Mouse (Mus musculus) G1E (cell line): ENCODE measurements around the gene Amelx. TPM values are rescaled to one million over a fixed set of nuclear protein-coding genes. Genes with fewer than 3 reads are reported as not detected.

Experiments used
- ATAC-seq: 2 replicates; pipeline ENCODE4 v1.8.0; 2016; ENCODE audit warnings: mild to moderate bottlenecking; ENCODE audit not compliant: insufficient number of reproducible peaks, poor library complexity, low FRiP score, severe bottlenecking; ENCODE audit errors: extremely low read depth
- DNase-seq: peaks from one replicate; pipeline ENCODE4 v3.0.0; 2012; ENCODE audit warnings: low spot score
- H3K27me3 ChIP-seq: 2 replicates; pipeline ENCODE4 v1.6.1; 2012; ENCODE audit warnings: mild to moderate bottlenecking, low read length, inconsistent platforms; ENCODE audit not compliant: insufficient read depth
- H3K36me3 ChIP-seq: replicated peaks from 2 replicates; pipeline ENCODE3; 2012; ENCODE audit warnings: mild to moderate bottlenecking, inconsistent platforms
- H3K4me1 ChIP-seq: 2 replicates; pipeline ENCODE4 v1.6.1; 2012; ENCODE audit warnings: low read depth, low read length, inconsistent platforms, mixed read lengths; ENCODE audit not compliant: insufficient read depth
- H3K4me3 ChIP-seq: 2 replicates; pipeline ENCODE4 v1.5.1; 2012; ENCODE audit warnings: low read depth, mild to moderate bottlenecking, inconsistent platforms, low read length, moderate library complexity, mixed read lengths
- H3K9me3 ChIP-seq: replicated peaks from 2 replicates; pipeline ENCODE4 v1.6.1; 2012; ENCODE audit warnings: inconsistent platforms
- CTCF ChIP-seq: IDR thresholded peaks from 2 replicates; pipeline ENCODE4 v1.5.1; 2012; ENCODE audit warnings: low read depth, low read length, inconsistent platforms, mixed read lengths
- GATA1 ChIP-seq: IDR thresholded peaks from 2 replicates; pipeline ENCODE4 v1.6.1; 2012; ENCODE audit warnings: borderline replicate concordance, low read length, inconsistent platforms, mixed read lengths
- GATA2 ChIP-seq: IDR thresholded peaks from 2 replicates; pipeline ENCODE4 v1.6.1; 2012; ENCODE audit warnings: low read depth, low read length, inconsistent platforms, borderline replicate concordance
- POLR2AphosphoS5 ChIP-seq: IDR thresholded peaks from 2 replicates; pipeline ENCODE4 v1.6.1; 2012; ENCODE audit warnings: low read depth, low read length, inconsistent platforms; ENCODE audit not compliant: insufficient replicate concordance
- TAL1 ChIP-seq: conservative IDR thresholded peaks from 2 replicates; pipeline ENCODE4 v1.6.1; 2012; ENCODE audit warnings: low read depth, low read length, inconsistent platforms, mixed read lengths
- polyA plus RNA-seq: library from polyadenylated mRNA; stranded (reverse); fragments of >175 nt; gene quantifications from 2 replicates; pipeline ENCODE4 v1.2.3, GENCODE M21; 2012
- total RNA-seq, 2 experiments: library from RNA; stranded (forward) in 1 of 2; stranded (reverse) in 1 of 2; fragments of 200-1000 nt in 1 of 2; fragments of >200 nt in 1 of 2; fragmentation: Nextera tagmentation in 1 of 2; gene quantifications; 2 replicates each; pipeline ENCODE4 v1.2.3; 2014 to 2017

The Amelx gene
- total and polyA plus RNA-seq, 3 experiments = not detected

DNA sequence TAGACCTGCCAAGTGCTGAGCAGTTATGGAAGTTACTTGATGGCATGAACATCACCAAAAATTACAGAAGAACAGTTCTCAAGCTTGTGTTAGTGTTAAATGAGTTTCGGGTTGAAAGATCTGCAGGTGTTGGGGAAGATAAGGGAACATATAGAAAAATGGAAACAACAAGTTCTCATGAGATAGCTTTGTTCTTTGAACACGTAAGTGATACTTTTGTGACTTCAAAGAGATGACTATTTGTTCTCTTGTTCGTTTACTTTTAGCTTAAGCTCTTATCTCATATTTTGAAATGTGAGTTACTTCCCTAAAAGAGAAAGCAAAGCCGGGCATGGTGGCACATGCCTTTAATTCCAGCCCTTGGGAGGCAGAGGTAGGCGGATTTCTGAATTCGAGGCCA is 28.6 kb downstream of the Amelx start:
- Histone ChIP-seq H3K9me3 (no peaks in the 10 kb centered on the region), H3K27me3 (no peaks in the 10 kb centered on the region), H3K4me3 (no peak overlapping the region), H3K36me3 (no peaks in the 10 kb centered on the region), H3K4me1 (peaks cover 5% of the 10 kb centered on the region; the same call in 1 of the 2 replicates)
- ATAC-seq = peak; percentile 93
- DNase-seq = peak; percentile 12
- TF ChIP-seq TAL1 = peak; percentile 72
- TF ChIP-seq GATA1 = no peak

DNA sequence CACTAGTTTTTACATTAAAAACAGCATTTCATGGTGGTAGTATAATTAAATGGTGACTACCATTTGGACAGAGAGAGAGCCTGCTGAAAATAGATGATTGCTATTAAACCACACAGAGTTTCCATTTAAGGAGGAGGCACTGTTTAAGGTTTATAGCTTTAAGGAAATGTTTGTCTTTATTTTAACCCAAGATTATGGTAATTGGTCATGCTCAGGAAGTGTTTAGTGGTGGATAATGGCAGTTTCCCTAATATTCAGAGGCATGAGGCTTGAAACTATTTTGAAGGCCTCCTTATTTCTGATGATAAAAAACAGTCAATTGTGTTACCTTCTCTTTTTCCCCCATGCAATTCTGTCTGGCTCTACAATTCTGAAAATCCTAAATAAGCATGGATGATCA is 33.2 kb downstream of the Amelx start:
- no peak for ATAC-seq
- H3K27me3 ChIP-seq = no peaks in the 10 kb centered on the region
- H3K4me1 ChIP-seq = peaks cover 5% of the 10 kb centered on the region; the same call in 1 of the 2 replicates
- no peaks in the 10 kb centered on the region for H3K9me3 ChIP-seq
- DNase-seq = no peak
- no peak overlapping the region for H3K4me3 ChIP-seq
- no peak for TF ChIP-seq CTCF
- no peak for TF ChIP-seq POLR2AphosphoS5
- TF ChIP-seq GATA2 = no peak
- H3K36me3 ChIP-seq = peaks cover 2% of the 10 kb centered on the region

DNA sequence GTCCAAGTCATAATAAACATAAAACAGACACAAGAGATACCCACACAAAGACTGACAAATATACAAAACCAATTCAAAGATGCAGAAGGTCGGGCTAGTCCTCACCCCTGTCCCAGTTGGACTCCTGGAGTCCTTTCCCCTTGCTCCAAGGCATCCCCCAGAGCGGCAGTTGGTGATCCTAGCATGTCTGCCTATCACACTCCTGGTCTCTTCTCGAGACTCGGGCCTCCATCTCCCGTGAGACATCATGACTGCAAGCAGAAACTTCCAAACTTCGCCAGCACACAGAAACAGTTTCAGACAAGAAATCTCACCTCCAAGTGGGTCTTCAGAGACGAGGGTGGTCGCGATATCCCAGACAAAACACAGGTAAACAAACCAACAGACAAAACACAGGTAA is 46.5 kb downstream of the Amelx start:
- Histone ChIP-seq H3K27me3 (no peaks in the 10 kb centered on the region), H3K36me3 (peaks cover 27% of the 10 kb centered on the region), H3K4me1 (no peaks in the 10 kb centered on the region), H3K4me3 (no peak overlapping the region), H3K9me3 (0 out of 2 replicates have a peak, but pooled peaks cover 3% of the 10 kb centered on the region)
- ATAC-seq (no peak), DNase-seq (no peak)
- TF ChIP-seq GATA1 = no peak

GRCm38 (mm10) chrX:169139758-169140157 is 47.2 kb downstream of the Amelx start:
- peaks cover 27% of the 10 kb centered on the region for H3K36me3 ChIP-seq
- no peak overlapping the region for H3K4me3 ChIP-seq
- no peaks in the 10 kb centered on the region for H3K4me1 ChIP-seq
- no peaks in the 10 kb centered on the region for H3K27me3 ChIP-seq
- ATAC-seq = no peak
- H3K9me3 ChIP-seq = 0 out of 2 replicates have a peak, but pooled peaks cover 3% of the 10 kb centered on the region
- TF ChIP-seq CTCF (no peak), TAL1 (no peak), POLR2AphosphoS5 (no peak), GATA1 (no peak), GATA2 (no peak)
- DNase-seq = no peak

Other genes starting within 250 kb of the Amelx start
- 40.0 and 46.7 TPM in 2 replicates for gene Hccs, start 133.2 kb upstream of the Amelx start, total RNA-seq (2014; fragmentation: Nextera tagmentation)
- gene Hccs, start 133.2 kb upstream of the Amelx start, total RNA-seq (2017) = 66.8 and 67.2 TPM in 2 replicates
- 8.2 and 8.8 TPM in 2 replicates for gene Hccs, start 133.2 kb upstream of the Amelx start, polyA plus RNA-seq